Mouse (Mus musculus) MEL (cell line): ENCODE data around the gene Ccdc82.

Experiments
- BHLHE40 ChIP-seq: IDR thresholded peaks from 2 replicates; pipeline ENCODE4 v1.6.1; 2012; ENCODE audit warnings: low read depth, mild to moderate bottlenecking, inconsistent platforms, low read length, improper control_type of control experiment, borderline replicate concordance
- CTCF ChIP-seq, 3 experiments: IDR thresholded peaks in 2 of 3; conservative IDR thresholded peaks in 1 of 3; 2 replicates each; pipeline ENCODE4 v1.5.1; 2011 to 2012; ENCODE audit warnings: low read length in 3 of 3, low read depth in 2 of 3, mild to moderate bottlenecking in 2 of 3, improper control_type of control experiment in 1 of 3, inconsistent platforms in 1 of 3, mixed read lengths in 1 of 3, moderate library complexity in 1 of 3; ENCODE audit not compliant: control insufficient read depth in 1 of 3, insufficient read depth in 1 of 3, poor library complexity in 1 of 3, severe bottlenecking in 1 of 3
- ELF1 ChIP-seq: IDR thresholded peaks from 2 replicates; pipeline ENCODE4 v1.6.1; 2014; ENCODE audit warnings: low read depth, mild to moderate bottlenecking, inconsistent platforms, low read length, improper control_type of control experiment, moderate library complexity
- MAFK ChIP-seq: IDR thresholded peaks from 2 replicates; pipeline ENCODE4 v1.6.1; 2011; ENCODE audit warnings: low read depth, mild to moderate bottlenecking, low read length, improper control_type of control experiment, borderline replicate concordance
- MAX ChIP-seq: IDR thresholded peaks from 2 replicates; pipeline ENCODE4 v1.6.1; 2011; ENCODE audit warnings: low read length, improper control_type of control experiment
- MYC ChIP-seq: IDR thresholded peaks from 2 replicates; pipeline ENCODE4 v1.6.1; 2011; ENCODE audit warnings: low read depth, mild to moderate bottlenecking, low read length, improper control_type of control experiment, moderate library complexity
- POLR2A ChIP-seq, 2 experiments: IDR thresholded peaks; 2 replicates each; pipeline ENCODE4 v1.6.1; 2011 to 2012; ENCODE audit warnings: low read length in 2 of 2, mild to moderate bottlenecking in 2 of 2, control low read depth in 1 of 2, improper control_type of control experiment in 1 of 2, low read depth in 1 of 2, moderate library complexity in 1 of 2; ENCODE audit not compliant: control insufficient read depth in 1 of 2, insufficient read depth in 1 of 2, poor library complexity in 1 of 2
- TAL1 ChIP-seq: IDR thresholded peaks from 2 replicates; pipeline ENCODE4 v1.6.1; 2012; ENCODE audit warnings: mild to moderate bottlenecking, inconsistent platforms, low read length, moderate library complexity, mixed read lengths
- ZMIZ1 ChIP-seq: IDR thresholded peaks from 2 replicates; pipeline ENCODE4 v1.6.1; 2012; ENCODE audit warnings: low read depth, mild to moderate bottlenecking, inconsistent platforms, low read length, improper control_type of control experiment, moderate library complexity

DNA sequence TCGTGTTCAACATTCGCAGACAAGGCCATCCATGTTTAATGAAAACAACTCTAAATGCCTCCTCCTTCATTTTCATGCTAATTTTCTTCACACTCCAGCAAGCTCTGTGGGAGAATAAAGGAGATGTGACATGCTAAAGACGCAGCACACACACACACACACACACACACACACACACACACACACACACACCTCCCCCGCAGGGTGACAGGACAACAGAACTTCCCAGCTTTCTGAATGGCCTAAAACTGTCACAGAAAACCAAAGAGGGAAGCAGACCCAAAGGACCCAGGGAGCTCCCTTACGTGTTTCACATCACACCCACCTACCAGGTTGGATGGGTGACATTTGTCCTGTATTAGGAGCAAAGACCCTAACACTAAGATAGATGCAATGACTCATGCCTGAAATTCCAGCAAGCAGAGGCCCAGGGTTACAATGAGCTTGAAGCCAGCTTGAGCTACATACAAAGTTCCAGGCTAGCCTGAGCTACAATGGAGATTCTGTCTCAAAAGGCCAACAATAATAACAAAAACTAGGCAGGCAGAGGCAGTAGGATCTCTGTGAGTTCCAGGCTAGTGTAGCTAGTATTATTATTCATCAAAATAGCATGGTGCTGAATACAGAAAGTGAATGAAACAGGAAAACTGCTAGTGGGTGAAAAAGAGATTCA, 56.5 kb downstream of the Ccdc82 start:
- no peak for TF ChIP-seq POLR2A (IDR thresholded peaks at IDR 0.05; ENCODE audit: control insufficient read depth in 1 of 2, insufficient read depth in 1 of 2, low read depth in 1 of 2, low read length in 2 of 2, poor library complexity in 1 of 2)
- no peak for TF ChIP-seq CTCF (IDR thresholded peaks at IDR 0.05 in 2 of 3, conservative IDR thresholded peaks at IDR 0.05 in 1 of 3; ENCODE audit: control insufficient read depth in 1 of 3, insufficient read depth in 1 of 3, low read depth in 2 of 3, low read length in 3 of 3, poor library complexity in 1 of 3, severe bottlenecking in 1 of 3)
- no peak for TF ChIP-seq BHLHE40
- TF ChIP-seq MYC = no peak
- TF ChIP-seq MAFK = no peak
- no peak for TF ChIP-seq ELF1
- no peak for TF ChIP-seq MAX
- no peak for TF ChIP-seq TAL1
- no peak for TF ChIP-seq ZMIZ1
